Mouse (Mus musculus) limb, embryonic 15.5 days (tissue): Measurements from ENCODE around the gene Gm21312. TPM values are rescaled to one million over a fixed set of nuclear protein-coding genes. Genes with fewer than 3 reads are reported as not detected.

Experiments
- polyA plus RNA-seq: library from polyadenylated mRNA; unstranded; fragments of >200 nt; fragmentation: Nextera tagmentation; extraction: Ambion mirVana; gene quantifications from 2 replicates; pipeline ENCODE4 v1.2.1, GENCODE M21; 2015

Gene Gm21312
- polyA plus RNA-seq, 1 experiment from 2014 or later, result not detected

Other genes with a start within 250 kb of the Gm21312 start
- gene Gm21293, start 34.0 kb upstream of the Gm21312 start, polyA plus RNA-seq, result not detected in 2 replicates
- gene Gm6763, start 25.5 kb upstream of the Gm21312 start, polyA plus RNA-seq, result not detected in 2 replicates
- gene Gm8764, start 17.0 kb upstream of the Gm21312 start, polyA plus RNA-seq, result not detected in 2 replicates
- not detected in 2 replicates for gene Gm21304, start 8.5 kb upstream of the Gm21312 start, polyA plus RNA-seq
- not detected in 2 replicates for gene Gm20765, start 8.5 kb downstream of the Gm21312 start, polyA plus RNA-seq
- gene Gm4340, start 17.0 kb downstream of the Gm21312 start, polyA plus RNA-seq, result not detected in 2 replicates